Mouse (Mus musculus) CH12.LX (cell line): ENCODE data around the gene Thsd4. TPM values are rescaled to one million over a fixed set of nuclear protein-coding genes. Genes with fewer than 3 reads are reported as not detected.

ENCODE experiments used
- DNase-seq: peaks from one replicate; pipeline ENCODE4 v3.0.0-alpha.2; 2013; ENCODE audit errors: extremely low read depth
- H3K27ac ChIP-seq: 2 replicates; pipeline ENCODE4 v1.5.1; 2012; ENCODE audit warnings: low read depth, mild to moderate bottlenecking, control low read depth, moderate library complexity; ENCODE audit not compliant: insufficient read depth
- H3K27me3 ChIP-seq: replicated peaks from 2 replicates; pipeline ENCODE3; 2012; ENCODE audit warnings: inconsistent platforms
- H3K36me3 ChIP-seq, 2 experiments: replicated peaks in 1 of 2; 2 replicates each; pipeline versions ENCODE3 to v1.6.1; 2012; ENCODE audit warnings: inconsistent platforms in 1 of 2, low read length in 1 of 2, mild to moderate bottlenecking in 1 of 2, mixed read lengths in 1 of 2, moderate library complexity in 1 of 2; ENCODE audit not compliant: control insufficient read depth in 1 of 2, insufficient read depth in 1 of 2
- H3K4me1 ChIP-seq, 2 experiments: 2 replicates each; pipeline ENCODE4 v1.6.1; 2012; ENCODE audit warnings: inconsistent platforms in 1 of 2, moderate library complexity in 1 of 2; ENCODE audit not compliant: insufficient read depth in 2 of 2, control insufficient read depth in 1 of 2
- H3K4me2 ChIP-seq: 2 replicates; pipeline ENCODE4 v1.6.1; 2012; ENCODE audit warnings: low read depth, mild to moderate bottlenecking, control low read depth; ENCODE audit not compliant: poor library complexity, insufficient read depth, severe bottlenecking
- H3K4me3 ChIP-seq, 3 experiments: fragments of 150-350 bp in 1 of 3; sonication (generic) in 1 of 3; replicated peaks in 1 of 3; 2 replicates each; pipeline versions ENCODE3 to v1.5.1; 2011 to 2012; ENCODE audit warnings: low read depth in 2 of 3, low read length in 2 of 3, mild to moderate bottlenecking in 2 of 3, moderate library complexity in 2 of 3, control low read depth in 1 of 3, improper control_type of control experiment in 1 of 3, inconsistent platforms in 1 of 3, mixed read lengths in 1 of 3; ENCODE audit not compliant: poor library complexity in 1 of 3
- H3K79me2 ChIP-seq: replicated peaks from 2 replicates; pipeline ENCODE4 v1.6.1; 2012; ENCODE audit warnings: mild to moderate bottlenecking, moderate library complexity; ENCODE audit not compliant: control insufficient read depth, poor library complexity, insufficient read depth, severe bottlenecking; ENCODE audit errors: extremely low read depth
- H3K9ac ChIP-seq: 2 replicates; pipeline ENCODE4 v1.6.1; 2012; ENCODE audit warnings: low read depth, mild to moderate bottlenecking, control low read depth, moderate library complexity; ENCODE audit not compliant: insufficient read depth
- H3K9me3 ChIP-seq: replicated peaks from 2 replicates; pipeline ENCODE3; 2012; ENCODE audit warnings: low read length, inconsistent platforms, mixed read lengths
- BHLHE40 ChIP-seq: IDR thresholded peaks from 2 replicates; pipeline ENCODE4 v1.6.1; 2011; ENCODE audit warnings: mild to moderate bottlenecking, low read depth, low read length, improper control_type of control experiment
- CHD1 ChIP-seq: IDR thresholded peaks from 2 replicates; pipeline ENCODE4 v1.6.1; 2012; ENCODE audit warnings: low read depth, low read length, improper control_type of control experiment, inconsistent platforms
- ELF1 ChIP-seq: IDR thresholded peaks from 2 replicates; pipeline ENCODE4 v1.6.1; 2014; ENCODE audit warnings: low read depth, mild to moderate bottlenecking, inconsistent platforms, low read length, improper control_type of control experiment
- ETS1 ChIP-seq: conservative IDR thresholded peaks from 2 replicates; pipeline ENCODE4 v1.6.1; 2012; ENCODE audit warnings: low read depth, mild to moderate bottlenecking, inconsistent platforms, low read length, improper control_type of control experiment, moderate library complexity
- JUN ChIP-seq: IDR thresholded peaks from 2 replicates; pipeline ENCODE4 v1.6.1; 2011; ENCODE audit warnings: low read depth, mild to moderate bottlenecking, low read length, improper control_type of control experiment, moderate library complexity; ENCODE audit not compliant: insufficient read depth
- JUND ChIP-seq: conservative IDR thresholded peaks from 2 replicates; pipeline ENCODE4 v1.6.1; 2011; ENCODE audit warnings: low read depth, low read length, improper control_type of control experiment
- KAT2A ChIP-seq: IDR thresholded peaks from 2 replicates; pipeline ENCODE4 v1.6.1; 2012; ENCODE audit warnings: low read length, improper control_type of control experiment, inconsistent platforms; ENCODE audit not compliant: insufficient replicate concordance
- MEF2A ChIP-seq: IDR thresholded peaks from 2 replicates; pipeline ENCODE4 v1.6.1; 2014; ENCODE audit warnings: low read depth, mild to moderate bottlenecking, inconsistent platforms, low read length, improper control_type of control experiment, borderline replicate concordance
- NRF1 ChIP-seq: IDR thresholded peaks from 2 replicates; pipeline ENCODE4 v1.6.1; 2014; ENCODE audit warnings: low read depth, mild to moderate bottlenecking, inconsistent platforms, low read length, improper control_type of control experiment, moderate library complexity
- PAX5 ChIP-seq: IDR thresholded peaks from 2 replicates; pipeline ENCODE4 v1.6.1; 2012; ENCODE audit warnings: low read length, inconsistent platforms, mixed read lengths
- RAD21 ChIP-seq: IDR thresholded peaks from 2 replicates; pipeline ENCODE4 v1.6.1; 2011; ENCODE audit warnings: low read depth, mild to moderate bottlenecking, low read length, improper control_type of control experiment, moderate library complexity
- SIN3A ChIP-seq: IDR thresholded peaks from 2 replicates; pipeline ENCODE4 v1.6.1; 2012; ENCODE audit warnings: low read length, improper control_type of control experiment, inconsistent platforms
- UBTF ChIP-seq: IDR thresholded peaks from 2 replicates; pipeline ENCODE4 v1.6.1; 2012; ENCODE audit warnings: low read depth, mild to moderate bottlenecking, inconsistent platforms, low read length, improper control_type of control experiment, moderate library complexity
- USF1 ChIP-seq: IDR thresholded peaks from 2 replicates; pipeline ENCODE4 v1.6.1; 2014; ENCODE audit warnings: low read depth, mild to moderate bottlenecking, inconsistent platforms, low read length, improper control_type of control experiment
- ZKSCAN1 ChIP-seq: IDR thresholded peaks from 2 replicates; pipeline ENCODE4 v1.6.1; 2012; ENCODE audit warnings: low read depth, inconsistent platforms, low read length, improper control_type of control experiment, borderline replicate concordance
- ZMIZ1 ChIP-seq: IDR thresholded peaks from 2 replicates; pipeline ENCODE4 v1.6.1; 2012; ENCODE audit warnings: low read depth, mild to moderate bottlenecking, inconsistent platforms, low read length, improper control_type of control experiment
- dilution Hi-C: fragments of 300-500 bp; cut with MboI; formaldehyde crosslinking; loops from 2 replicates; pipeline ENCODE4 v1.14.3; 2020; ENCODE audit warnings: low sequenced_read_pairs; ENCODE audit not compliant: extremely low pct_unique_long_range_greater_than_20kb, extremely low pct_ligation_motif_present
- in situ Hi-C: fragments of 300-500 bp; cut with MboI; formaldehyde crosslinking; loops from 3 replicates; pipeline ENCODE4 v1.14.3; 2019; ENCODE audit warnings: low sequenced_read_pairs, low pct_ligation_motif_present, low pct_unique_long_range_greater_than_20kb, mixed read lengths
- polyA plus RNA-seq: library from polyadenylated mRNA; unstranded; fragments of >175 nt; gene quantifications from 2 replicates; pipeline ENCODE4 v1.2.1, GENCODE M21; 2012; ENCODE audit warnings: low read depth; ENCODE audit not compliant: insufficient read length
- total RNA-seq, 2 experiments: library from RNA; depleted of rRNA; stranded (reverse); fragments of 300-350 nt in 1 of 2; fragments of >200 nt in 1 of 2; gene quantifications; 2 replicates each; pipeline ENCODE4 v1.2.3; 2012 to 2014

Thsd4 gene
- total and polyA plus RNA-seq, 3 experiments = not detected

- H3K79me2 ChIP-seq = no peaks in the 10 kb centered on the region
- no peak overlapping the region for H3K4me3 ChIP-seq
- no peak overlapping the region for H3K9ac ChIP-seq
- DNase-seq = no peak
- no peaks in the 10 kb centered on the region for H3K27me3 ChIP-seq
- no peaks in the 10 kb centered on the region for H3K36me3 ChIP-seq
- dilution Hi-C loops (no loop called here), in situ Hi-C loops (no loop called here)
- no peaks in the 10 kb centered on the region for H3K4me1 ChIP-seq
- no peak overlapping the region for H3K4me2 ChIP-seq
- TF ChIP-seq BHLHE40 = no peak
- TF ChIP-seq PAX5 = no peak
- TF ChIP-seq ZKSCAN1 = no peak
- TF ChIP-seq NRF1 = no peak
- TF ChIP-seq KAT2A = no peak
- no peak for TF ChIP-seq ZMIZ1
- no peak for TF ChIP-seq CHD1
- no peak for TF ChIP-seq UBTF
- no peak for TF ChIP-seq JUND
- H3K27ac ChIP-seq = no peak overlapping the region
- no peaks in the 10 kb centered on the region for H3K9me3 ChIP-seq
Measured at GRCm38 (mm10) chr9:60513329-60513788, 8.5 kb downstream of the Thsd4 start.

GRCm38 (mm10) chr9:60510876-60511275 lies 11.0 kb downstream of the Thsd4 start:
- no peaks in the 10 kb centered on the region for H3K4me1 ChIP-seq
- H3K27me3 ChIP-seq = no peaks in the 10 kb centered on the region
- no peaks in the 10 kb centered on the region for H3K9me3 ChIP-seq
- no peak overlapping the region for H3K27ac ChIP-seq
- no peak for DNase-seq
- no peak overlapping the region for H3K4me3 ChIP-seq
- TF ChIP-seq ELF1 = no peak
- no peak for TF ChIP-seq USF1
- no peak for TF ChIP-seq RAD21
- TF ChIP-seq SIN3A = no peak
- no peak for TF ChIP-seq KAT2A
- TF ChIP-seq BHLHE40 = no peak
- no peak for TF ChIP-seq MEF2A
- no peak for TF ChIP-seq ETS1
- TF ChIP-seq JUN = no peak
- no peaks in the 10 kb centered on the region for H3K79me2 ChIP-seq
- no peaks in the 10 kb centered on the region for H3K36me3 ChIP-seq
- H3K9ac ChIP-seq = no peak overlapping the region
- dilution Hi-C loops = no loop called here
- no peak overlapping the region for H3K4me2 ChIP-seq
- in situ Hi-C loops = no loop called here
